Mouse (Mus musculus) hindbrain, embryonic 11.5 days (tissue): ENCODE results near the gene Foxn3. TPM values are rescaled to one million over a fixed set of nuclear protein-coding genes. Genes with fewer than 3 reads are reported as not detected.

Experiments
- ATAC-seq: fragments of 200-750 bp; cut with Nextera tagmentation; 2 replicates; pipeline ENCODE4 v1.8.0; 2017; ENCODE audit warnings: mild to moderate bottlenecking, moderate TSS enrichment, moderate library complexity; ENCODE audit not compliant: low FRiP score
- DNase-seq: peaks from one replicate; pipeline ENCODE4 v3.0.0-alpha.2; 2015; ENCODE audit warnings: low spot score
- H3K27ac ChIP-seq: fragments of 300-500 bp; sonication (generic); 2 replicates; pipeline ENCODE4 v1.5.1; 2014; ENCODE audit warnings: mild to moderate bottlenecking, low read depth, low read length
- H3K27me3 ChIP-seq: fragments of 300-500 bp; sonication (generic); 2 replicates; pipeline ENCODE4 v1.6.1; 2014; ENCODE audit warnings: mild to moderate bottlenecking, low read length, moderate library complexity, mixed read lengths; ENCODE audit not compliant: control insufficient read depth, insufficient read depth
- H3K36me3 ChIP-seq: fragments of 300-500 bp; sonication (generic); 2 replicates; pipeline ENCODE4 v1.6.1; 2014; ENCODE audit warnings: mild to moderate bottlenecking, low read length, moderate library complexity, mixed read lengths; ENCODE audit not compliant: control insufficient read depth, insufficient read depth
- H3K4me1 ChIP-seq: fragments of 300-500 bp; sonication (generic); replicated peaks from 2 replicates; pipeline ENCODE4 v1.6.1; 2014; ENCODE audit warnings: low read length, mixed read lengths; ENCODE audit not compliant: control insufficient read depth, insufficient read depth
- H3K4me2 ChIP-seq: fragments of 300-500 bp; sonication (generic); replicated peaks from 2 replicates; pipeline ENCODE4 v1.6.1; 2014; ENCODE audit warnings: mild to moderate bottlenecking, low read depth, low read length
- H3K4me3 ChIP-seq: fragments of 300-500 bp; sonication (generic); 2 replicates; pipeline ENCODE4 v1.5.1; 2014; ENCODE audit warnings: low read depth, low read length
- H3K9ac ChIP-seq: fragments of 300-500 bp; sonication (generic); 2 replicates; pipeline ENCODE4 v1.6.1; 2014; ENCODE audit warnings: low read depth, low read length
- H3K9me3 ChIP-seq: fragments of 300-500 bp; sonication (generic); 2 replicates; pipeline ENCODE4 v1.6.1; 2016; ENCODE audit warnings: low read length; ENCODE audit not compliant: control insufficient read depth
- WGBS: fragments of 180-500 bp; shearing (Covaris S2); extraction: QIAGEN DNeasy Blood & Tissue Kit; methylation state at CpG from one replicate; pipeline ENCODE4 v1.1.7; 2014; 5-methylcytosine and 5-hydroxymethylcytosine counted together
- polyA plus RNA-seq: library from polyadenylated mRNA; unstranded; fragments of >200 nt; fragmentation: Nextera tagmentation; extraction: Ambion mirVana; gene quantifications from 2 replicates; pipeline ENCODE4 v1.2.1, GENCODE M21; 2014

The Foxn3 gene
- polyA plus RNA-seq, 1 experiment from 2014 or later: 91.6 TPM

GRCm38 (mm10) chr12:99248606-99249005 lies 314.8 kb downstream of the Foxn3 start:
- Histone ChIP-seq H3K27ac (no peak overlapping the region), H3K4me2 (no peak overlapping the region), H3K36me3 (no peaks in the 10 kb centered on the region), H3K9ac (no peak overlapping the region), H3K4me1 (no peaks in the 10 kb centered on the region), H3K9me3 (no peaks in the 10 kb centered on the region), H3K4me3 (no peak overlapping the region), H3K27me3 (no peaks in the 10 kb centered on the region)
- DNase-seq (no peak), ATAC-seq (no peak)
- WGBS: 61% methylated on average over 8 of the region's 8 CpGs

- H3K36me3 ChIP-seq: no peaks in the 10 kb centered on the region
- H3K4me2 ChIP-seq: no peak overlapping the region
- no peak overlapping the region for H3K9ac ChIP-seq
- H3K4me1 ChIP-seq: no peaks in the 10 kb centered on the region
- no peaks in the 10 kb centered on the region for H3K9me3 ChIP-seq
- DNase-seq: no peak
- H3K27ac ChIP-seq: no peak overlapping the region
- WGBS: 73% methylated on average over 6 of the region's 6 CpGs
- ATAC-seq: no peak
- H3K27me3 ChIP-seq: no peaks in the 10 kb centered on the region
- H3K4me3 ChIP-seq: no peak overlapping the region
These were observed 315.4 kb downstream of the Foxn3 start for GRCm38 (mm10) chr12:99247939-99248338.

DNA sequence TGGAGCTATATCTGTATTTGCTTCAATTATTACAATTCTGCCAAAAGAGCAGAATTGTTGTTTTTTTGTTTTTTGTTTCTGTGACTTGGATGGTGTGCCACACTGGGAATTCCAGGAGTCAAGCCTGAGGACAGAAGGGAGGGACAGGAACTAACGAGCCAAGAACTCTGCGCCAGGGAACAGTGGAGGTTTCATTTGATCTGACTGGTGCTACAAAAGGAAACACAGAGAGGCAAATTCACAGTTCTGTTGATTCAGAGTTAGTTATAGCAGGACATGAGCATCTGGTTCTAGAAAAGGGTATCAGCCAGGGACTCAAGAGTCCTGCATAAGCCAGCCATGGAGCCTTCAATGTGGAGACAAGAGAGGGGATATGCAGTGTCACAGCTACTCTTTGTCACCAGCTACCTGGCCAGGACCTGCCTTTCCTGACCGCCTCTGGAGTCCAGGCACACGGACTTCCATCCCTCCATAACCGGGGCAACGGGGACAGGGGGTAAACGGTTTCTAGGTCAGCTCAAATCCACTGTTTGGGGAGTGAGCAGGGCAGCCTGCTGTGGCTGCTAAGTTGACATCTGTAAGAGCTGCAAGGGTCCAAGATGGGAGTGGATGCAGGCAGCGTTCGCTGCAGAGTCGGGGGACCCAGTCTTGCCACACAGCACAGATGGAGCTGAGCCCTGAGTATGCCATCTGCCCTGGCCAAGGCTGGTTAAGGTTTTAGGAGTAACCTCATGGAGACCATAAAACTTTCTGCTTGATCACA lies 316.2 kb downstream of the Foxn3 start:
- Histone ChIP-seq H3K27me3 (no peaks in the 10 kb centered on the region), H3K9me3 (no peaks in the 10 kb centered on the region), H3K4me2 (no peak overlapping the region), H3K27ac (no peak overlapping the region), H3K4me1 (no peaks in the 10 kb centered on the region), H3K4me3 (no peak overlapping the region), H3K36me3 (no peaks in the 10 kb centered on the region), H3K9ac (no peak overlapping the region)
- no peak for ATAC-seq
- 80% methylated on average over 10 of the region's 10 CpGs for WGBS
- DNase-seq: no peak

- WGBS: 92% methylated on average over 9 of the region's 9 CpGs
- Histone ChIP-seq H3K36me3 (no peaks in the 10 kb centered on the region), H3K9ac (no peak overlapping the region)
These were observed 318.7 kb downstream of the Foxn3 start for GRCm38 (mm10) chr12:99244673-99245072.

GRCm38 (mm10) chr12:99244264-99244663 lies 319.1 kb downstream of the Foxn3 start:
- H3K27ac ChIP-seq: no peak overlapping the region
- ATAC-seq: no peak
- H3K36me3 ChIP-seq: no peaks in the 10 kb centered on the region
- H3K9me3 ChIP-seq: no peaks in the 10 kb centered on the region
- no peak overlapping the region for H3K4me3 ChIP-seq
- H3K9ac ChIP-seq: no peak overlapping the region
- no peak overlapping the region for H3K4me2 ChIP-seq
- no peak for DNase-seq
- H3K27me3 ChIP-seq: no peaks in the 10 kb centered on the region
- H3K4me1 ChIP-seq: no peaks in the 10 kb centered on the region
- 90% methylated on average over 6 of the region's 6 CpGs for WGBS

More at GRCm38 (mm10) chr12:99244673-99245072, 318.7 kb downstream of the Foxn3 start:
- Histone ChIP-seq H3K27me3 (no peaks in the 10 kb centered on the region), H3K27ac (no peak overlapping the region), H3K9me3 (no peaks in the 10 kb centered on the region), H3K4me2 (no peak overlapping the region), H3K4me1 (no peaks in the 10 kb centered on the region), H3K4me3 (no peak overlapping the region)
- ATAC-seq: no peak
- no peak for DNase-seq

DNA sequence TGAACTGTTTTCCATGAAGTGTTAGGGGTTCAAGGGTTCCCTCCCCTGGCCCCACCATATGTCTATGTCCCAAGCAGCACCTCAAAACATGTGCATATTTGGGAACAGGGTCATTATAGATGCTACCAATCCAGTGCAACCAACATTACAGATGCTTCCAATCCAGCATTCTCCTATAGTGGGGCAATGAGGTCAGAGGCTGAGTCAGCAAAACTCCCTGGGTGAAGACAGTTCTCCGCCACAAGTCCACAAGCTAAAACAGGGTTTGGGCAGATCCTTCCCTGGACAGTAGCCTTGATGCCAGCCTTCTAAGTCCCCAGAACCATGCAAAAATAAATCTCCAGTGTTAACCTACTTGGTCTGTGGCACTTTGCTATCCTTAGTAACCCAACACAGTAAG lies 320.1 kb downstream of the Foxn3 start:
- 89% methylated on average over 1 of the region's 1 CpGs for WGBS
- H3K4me3 ChIP-seq: no peak overlapping the region
- H3K36me3 ChIP-seq: no peaks in the 10 kb centered on the region
- H3K27ac ChIP-seq: no peak overlapping the region
- H3K4me1 ChIP-seq: no peaks in the 10 kb centered on the region
- DNase-seq: no peak
- H3K9me3 ChIP-seq: no peaks in the 10 kb centered on the region
- H3K9ac ChIP-seq: no peak overlapping the region
- H3K27me3 ChIP-seq: no peaks in the 10 kb centered on the region
- no peak overlapping the region for H3K4me2 ChIP-seq
- no peak for ATAC-seq

DNA sequence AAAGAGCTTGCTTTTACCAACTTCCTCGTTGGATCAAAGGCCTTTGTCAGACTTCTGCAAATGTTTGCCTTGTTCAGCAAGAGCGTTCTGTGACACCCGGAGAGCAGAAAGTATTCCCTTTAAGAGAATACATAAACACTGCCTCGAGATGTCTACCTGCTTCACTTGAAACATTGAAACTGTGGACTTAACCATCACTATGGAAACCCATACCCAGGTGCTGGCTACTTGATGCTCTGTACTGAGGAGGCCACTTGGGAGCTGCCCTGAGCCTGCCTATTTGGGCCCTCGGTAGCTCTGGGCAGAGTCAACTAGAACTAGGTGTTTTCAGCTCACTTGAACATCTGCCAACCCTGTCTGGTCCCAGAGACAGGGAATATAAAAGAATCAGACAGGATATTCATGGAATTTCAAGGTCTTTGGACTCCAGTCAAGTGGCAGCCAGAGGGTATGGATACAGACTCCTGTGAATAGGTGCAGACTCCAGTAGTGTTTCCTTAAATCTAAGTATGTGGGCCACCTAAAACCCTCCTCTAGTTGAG lies 323.1 kb downstream of the Foxn3 start:
- H3K36me3 ChIP-seq: no peaks in the 10 kb centered on the region
- DNase-seq (no peak), ATAC-seq (no peak)
- H3K9me3 ChIP-seq: no peaks in the 10 kb centered on the region
- no peaks in the 10 kb centered on the region for H3K27me3 ChIP-seq
- H3K27ac ChIP-seq: no peak overlapping the region
- H3K4me2 ChIP-seq: no peak overlapping the region
- H3K9ac ChIP-seq: no peak overlapping the region
- 81% methylated on average over 5 of the region's 5 CpGs for WGBS
- peaks cover 3% of the 10 kb centered on the region for H3K4me1 ChIP-seq
- H3K4me3 ChIP-seq: no peak overlapping the region

DNA sequence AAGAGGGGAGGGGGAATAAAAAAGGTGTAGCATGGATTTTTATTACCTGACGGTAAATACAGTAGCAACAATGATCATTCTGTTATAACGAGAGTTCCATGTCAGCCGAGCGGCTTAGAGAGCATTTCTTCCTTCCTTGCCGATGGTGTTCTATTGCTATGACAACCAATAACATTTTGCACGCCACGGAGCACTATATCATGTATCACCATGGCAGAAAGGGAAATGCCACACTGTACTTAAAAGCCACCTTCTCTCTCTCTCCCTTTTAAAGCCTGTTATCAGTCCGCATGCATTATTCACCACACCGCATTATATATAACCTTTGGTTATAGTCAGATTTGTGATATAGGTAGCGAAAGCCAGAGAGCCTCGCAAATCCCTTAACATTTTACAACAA lies 323.6 kb downstream of the Foxn3 start:
- DNase-seq (no peak), ATAC-seq (no peak)
- H3K27ac ChIP-seq: no peak overlapping the region
- no peaks in the 10 kb centered on the region for H3K9me3 ChIP-seq
- H3K4me2 ChIP-seq: no peak overlapping the region
- no peak overlapping the region for H3K9ac ChIP-seq
- H3K4me3 ChIP-seq: no peak overlapping the region
- WGBS: 85% methylated on average over 11 of the region's 11 CpGs
- H3K27me3 ChIP-seq: no peaks in the 10 kb centered on the region
- H3K36me3 ChIP-seq: no peaks in the 10 kb centered on the region
- H3K4me1 ChIP-seq: peaks cover 3% of the 10 kb centered on the region

DNA sequence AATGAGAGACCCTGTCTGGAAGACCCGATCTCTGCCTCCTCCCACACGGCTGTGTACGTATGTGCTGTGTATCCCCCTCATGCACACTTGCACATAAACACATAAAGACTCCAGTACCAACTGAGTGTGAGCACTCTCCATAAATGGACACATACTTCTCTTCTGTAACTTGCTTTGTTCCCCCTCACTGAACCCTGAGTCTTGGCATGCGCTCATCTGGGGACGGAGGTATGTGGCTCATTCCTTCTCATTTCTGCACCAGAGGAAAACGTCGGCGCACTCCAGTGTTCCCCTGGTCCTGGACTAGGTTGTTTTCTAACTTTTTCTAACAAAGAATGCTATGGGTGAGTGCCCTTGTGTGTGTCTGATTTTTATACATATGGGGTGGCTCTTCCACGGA lies 325.9 kb downstream of the Foxn3 start:
- ATAC-seq (no peak), DNase-seq (no peak)
- H3K27me3 ChIP-seq: no peaks in the 10 kb centered on the region
- no peak overlapping the region for H3K4me2 ChIP-seq
- H3K27ac ChIP-seq: no peak overlapping the region
- no peak overlapping the region for H3K4me3 ChIP-seq
- H3K36me3 ChIP-seq: no peaks in the 10 kb centered on the region
- H3K9ac ChIP-seq: no peak overlapping the region
- peaks cover 4% of the 10 kb centered on the region for H3K4me1 ChIP-seq
- WGBS: 90% methylated on average over 9 of the region's 9 CpGs
- no peaks in the 10 kb centered on the region for H3K9me3 ChIP-seq
